Mouse (Mus musculus) testis, adult 2 months (tissue): ENCODE measurements at regions not wholly inside any gene's neighbourhood (a gene's known extent, or its start where the extent isn't known, plus 50 kb on each side); places are given as distances from the start of the nearest gene placed in this dataset.

Source experiments
- H3K27ac ChIP-seq: fragments of 200-500 bp; 2 replicates; pipeline ENCODE4 v1.5.1; 2012; ENCODE audit warnings: low read depth, low read length; ENCODE audit not compliant: control insufficient read depth, insufficient read depth
- H3K27me3 ChIP-seq: fragments of 200-500 bp; 2 replicates; pipeline ENCODE4 v1.6.1; 2012; ENCODE audit warnings: mild to moderate bottlenecking, low read length, moderate library complexity; ENCODE audit not compliant: control insufficient read depth, insufficient read depth
- H3K36me3 ChIP-seq: fragments of 200-500 bp; 2 replicates; pipeline ENCODE4 v1.6.1; 2012; ENCODE audit warnings: mild to moderate bottlenecking, low read length; ENCODE audit not compliant: control insufficient read depth, insufficient read depth
- H3K4me1 ChIP-seq: fragments of 200-500 bp; 2 replicates; pipeline ENCODE4 v1.6.1; 2012; ENCODE audit warnings: low read length; ENCODE audit not compliant: control insufficient read depth, insufficient read depth
- H3K4me3 ChIP-seq: fragments of 200-500 bp; 2 replicates; pipeline ENCODE4 v1.5.1; 2012; ENCODE audit warnings: low read depth, mild to moderate bottlenecking, low read length, moderate library complexity, mixed read lengths; ENCODE audit not compliant: control insufficient read depth
- CTCF ChIP-seq: fragments of 200-500 bp; IDR thresholded peaks from 2 replicates; pipeline ENCODE4 v1.5.1; 2012; ENCODE audit warnings: low read depth, mild to moderate bottlenecking, inconsistent platforms, low read length, moderate library complexity; ENCODE audit not compliant: control insufficient read depth, insufficient read depth, insufficient replicate concordance
- POLR2A ChIP-seq: fragments of 200-500 bp; IDR thresholded peaks from 2 replicates; pipeline ENCODE4 v1.6.1; 2012; ENCODE audit warnings: low read depth, mild to moderate bottlenecking, inconsistent platforms, low read length, moderate library complexity; ENCODE audit not compliant: control insufficient read depth

GRCm38 (mm10) chr7:37361802-37362441, 411.5 kb downstream of the Zfp536 start:
- Histone ChIP-seq H3K27me3 (no peaks in the 10 kb centered on the region), H3K4me1 (peaks cover 4% of the 10 kb centered on the region), H3K4me3 (no peak overlapping the region), H3K36me3 (no peaks in the 10 kb centered on the region), H3K27ac (peak overlapping the region; percentile 55)
- TF ChIP-seq CTCF (no peak), POLR2A (peak; percentile 38; the same call in 1 of the 2 replicates)

GRCm38 (mm10) chr7:37362879-37363278, 410.6 kb downstream of the Zfp536 start:
- TF ChIP-seq CTCF (no peak), POLR2A (no peak)
- 0 out of 2 replicates have a peak overlapping the region, but pooled peaks have one; percentile 45 for H3K27ac ChIP-seq
- H3K4me3 ChIP-seq, result no peak overlapping the region
- no peaks in the 10 kb centered on the region for H3K27me3 ChIP-seq
- no peaks in the 10 kb centered on the region for H3K36me3 ChIP-seq
- H3K4me1 ChIP-seq, result peaks cover 10% of the 10 kb centered on the region

GRCm38 (mm10) chr7:37363629-37364175, 409.7 kb downstream of the Zfp536 start:
- TF ChIP-seq POLR2A (no peak), CTCF (no peak)
- Histone ChIP-seq H3K27ac (no peak overlapping the region), H3K4me1 (peaks cover 10% of the 10 kb centered on the region), H3K36me3 (no peaks in the 10 kb centered on the region), H3K4me3 (no peak overlapping the region), H3K27me3 (no peaks in the 10 kb centered on the region)

GRCm38 (mm10) chr7:37364221-37364620, 409.2 kb downstream of the Zfp536 start:
- Histone ChIP-seq H3K4me3 (no peak overlapping the region), H3K27ac (no peak overlapping the region), H3K4me1 (peaks cover 10% of the 10 kb centered on the region), H3K27me3 (no peaks in the 10 kb centered on the region), H3K36me3 (no peaks in the 10 kb centered on the region)
- TF ChIP-seq POLR2A, result no peak
- no peak for TF ChIP-seq CTCF

- H3K27ac ChIP-seq, result peak overlapping the region; percentile 17; the same call in 1 of the 2 replicates
- no peaks in the 10 kb centered on the region for H3K27me3 ChIP-seq
- TF ChIP-seq POLR2A (no peak), CTCF (no peak)
- H3K4me3 ChIP-seq, result no peak overlapping the region
- peaks cover 10% of the 10 kb centered on the region for H3K4me1 ChIP-seq
- H3K36me3 ChIP-seq, result no peaks in the 10 kb centered on the region
These were observed 407.4 kb downstream of the Zfp536 start for GRCm38 (mm10) chr7:37366006-37366405.

- no peaks in the 10 kb centered on the region for H3K36me3 ChIP-seq
- no peak overlapping the region for H3K27ac ChIP-seq
- H3K27me3 ChIP-seq, result no peaks in the 10 kb centered on the region
- TF ChIP-seq POLR2A (no peak), CTCF (peak; percentile 60; the same call in 1 of the 2 replicates)
- H3K4me1 ChIP-seq, result peaks cover 7% of the 10 kb centered on the region
- no peak overlapping the region for H3K4me3 ChIP-seq
These were observed 403.7 kb downstream of the Zfp536 start for GRCm38 (mm10) chr7:37369698-37370097.

GRCm38 (mm10) chr7:37373864-37374263, 399.6 kb downstream of the Zfp536 start:
- Histone ChIP-seq H3K36me3 (no peaks in the 10 kb centered on the region), H3K4me1 (no peaks in the 10 kb centered on the region), H3K27ac (no peak overlapping the region), H3K27me3 (no peaks in the 10 kb centered on the region), H3K4me3 (no peak overlapping the region)
- TF ChIP-seq CTCF (peak; percentile 92; the same call in 1 of the 2 replicates), POLR2A (no peak)

GRCm38 (mm10) chr7:37375044-37375443, 398.4 kb downstream of the Zfp536 start:
- Histone ChIP-seq H3K27me3 (no peaks in the 10 kb centered on the region), H3K4me1 (no peaks in the 10 kb centered on the region), H3K27ac (no peak overlapping the region), H3K4me3 (no peak overlapping the region), H3K36me3 (no peaks in the 10 kb centered on the region)
- TF ChIP-seq POLR2A, result no peak
- no peak for TF ChIP-seq CTCF
